Mouse (Mus musculus): Measurements from ENCODE around the gene 1700029H14Rik.

1700029H14Rik gene

DNA sequence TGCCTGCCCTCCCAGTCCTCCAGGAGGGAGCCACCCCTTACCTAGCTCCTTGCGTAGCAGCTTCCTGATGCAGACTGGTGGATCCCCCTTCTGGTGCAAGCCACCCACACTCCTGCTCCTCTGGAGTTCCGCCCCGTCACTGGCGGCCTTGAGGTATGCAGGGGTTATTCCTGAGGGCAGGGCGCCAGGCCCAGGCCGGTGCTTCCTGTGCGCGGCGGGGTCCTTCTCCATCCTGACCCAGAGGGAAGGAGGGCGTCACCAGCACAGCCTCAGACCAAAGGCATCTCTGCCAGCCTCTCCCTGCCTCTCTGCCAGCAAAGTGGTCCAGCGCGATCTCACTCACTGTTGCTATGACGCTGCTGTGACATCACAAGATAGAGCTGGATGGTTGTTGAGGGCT is at the start of gene 1700029H14Rik:
Gene 1700029H14Rik (minus strand): TSS at position 344 of the 400 bp plus-strand sequence.
- DNase-seq, result peak; percentile 46 to 67

DNA sequence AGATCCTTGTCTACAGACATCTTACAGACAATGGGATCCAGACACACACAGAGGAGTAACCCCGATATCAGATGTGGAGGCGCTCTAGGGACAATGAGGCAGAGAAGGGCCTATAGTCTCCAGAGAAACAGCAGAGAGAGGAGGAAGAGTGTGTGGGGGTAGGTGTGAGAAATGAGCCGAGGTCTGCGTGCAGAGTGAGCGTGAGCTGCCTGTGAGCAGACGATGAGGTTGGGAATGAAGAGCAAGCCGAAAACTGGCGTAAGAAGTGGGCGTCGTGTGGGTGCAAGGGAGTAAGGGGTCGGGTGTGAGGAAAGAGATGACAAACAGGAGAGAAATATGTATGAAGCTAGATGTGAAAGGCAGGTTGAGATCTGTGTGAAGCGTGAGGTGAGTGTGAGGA is 49.4 kb upstream of the 1700029H14Rik start:
- no peak for DNase-seq

DNA sequence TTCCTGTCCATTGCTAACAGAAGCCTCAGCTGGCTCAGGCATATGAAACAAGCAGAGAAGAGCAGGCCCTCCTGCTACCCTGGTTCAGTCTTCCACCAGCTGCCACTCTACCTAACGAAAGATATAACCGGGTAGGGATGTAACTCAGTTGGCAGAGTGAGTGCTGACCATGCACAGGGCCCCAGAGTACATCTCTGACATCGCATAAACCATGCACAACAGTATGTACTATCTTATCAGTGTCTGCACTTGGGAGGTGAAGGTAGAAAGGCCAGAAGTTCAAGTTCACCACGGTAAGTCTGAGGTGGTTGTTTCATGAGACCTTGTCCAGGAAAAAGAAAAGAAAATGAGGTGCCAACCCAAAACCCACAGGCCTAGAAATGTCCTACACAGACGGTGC is 47.7 kb upstream of the 1700029H14Rik start:
- no peak for DNase-seq

DNA sequence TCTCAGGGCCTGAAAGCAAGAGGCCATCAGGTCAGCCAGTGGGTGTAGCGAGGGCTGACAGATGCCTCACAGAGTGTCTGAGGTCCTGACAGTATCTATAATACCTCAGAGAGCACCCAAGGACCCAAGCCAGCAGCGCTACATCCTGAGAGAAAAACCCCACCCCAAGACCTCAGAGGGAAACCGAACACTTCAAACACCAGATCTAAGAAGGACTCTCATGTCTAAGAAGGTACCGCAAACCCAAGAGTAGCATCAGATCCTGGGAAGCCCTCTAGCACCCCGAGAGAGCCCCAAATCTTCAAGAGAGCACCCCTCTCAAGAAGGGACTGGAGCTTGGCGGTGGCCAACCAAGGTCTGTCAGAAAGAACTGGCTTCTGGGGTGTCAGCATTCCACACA is 46.7 kb upstream of the 1700029H14Rik start:
- no peak for DNase-seq

DNA sequence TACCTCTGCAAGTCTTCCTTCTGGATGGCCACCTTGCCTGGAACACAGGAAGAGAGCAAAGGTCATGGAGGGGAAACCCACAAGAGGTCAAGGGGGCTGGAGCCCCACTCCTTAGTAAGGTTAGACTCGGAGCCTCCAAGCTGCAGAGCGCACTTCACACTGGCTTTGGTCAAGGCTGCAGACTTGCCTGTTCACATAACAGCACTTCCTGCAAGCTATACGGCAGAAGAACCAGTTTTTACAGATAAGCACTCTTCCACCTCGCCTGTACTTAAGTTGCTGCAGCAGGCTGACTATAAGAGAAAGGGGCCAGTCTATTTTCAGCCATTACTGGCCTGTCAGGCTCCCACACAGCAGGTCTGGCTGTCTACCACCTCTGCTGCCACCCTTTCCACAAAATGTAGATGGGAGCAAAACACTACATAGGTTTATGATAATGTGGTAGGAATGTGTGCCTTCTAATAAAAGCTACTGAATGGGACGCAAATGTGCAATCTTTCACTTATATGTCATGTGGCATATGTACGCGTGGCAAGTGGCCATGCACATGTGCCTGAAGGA is 43.7 kb upstream of the 1700029H14Rik start:
- DNase-seq, result no peak

DNA sequence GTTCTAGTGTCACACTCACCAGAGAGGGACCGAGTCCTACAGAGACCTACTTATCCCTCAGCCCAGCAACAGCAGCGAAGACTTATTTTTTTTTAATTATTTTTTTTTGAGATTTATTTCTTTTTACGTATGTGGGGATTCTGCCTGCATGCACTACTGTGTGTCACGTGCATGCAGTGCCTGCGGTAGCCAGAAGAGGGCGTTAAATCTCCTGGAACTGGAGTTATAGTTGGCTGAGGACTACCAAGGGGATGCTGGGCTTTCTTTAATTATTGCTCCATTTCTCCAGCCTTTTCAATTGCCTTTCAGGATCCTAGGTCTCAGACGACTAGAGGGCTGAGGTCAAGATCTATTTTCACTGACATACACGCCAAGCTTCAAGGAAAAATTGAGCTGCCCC is 40.4 kb upstream of the 1700029H14Rik start:
- DNase-seq, result peak in 1 of 2 experiments; percentile 58

DNA sequence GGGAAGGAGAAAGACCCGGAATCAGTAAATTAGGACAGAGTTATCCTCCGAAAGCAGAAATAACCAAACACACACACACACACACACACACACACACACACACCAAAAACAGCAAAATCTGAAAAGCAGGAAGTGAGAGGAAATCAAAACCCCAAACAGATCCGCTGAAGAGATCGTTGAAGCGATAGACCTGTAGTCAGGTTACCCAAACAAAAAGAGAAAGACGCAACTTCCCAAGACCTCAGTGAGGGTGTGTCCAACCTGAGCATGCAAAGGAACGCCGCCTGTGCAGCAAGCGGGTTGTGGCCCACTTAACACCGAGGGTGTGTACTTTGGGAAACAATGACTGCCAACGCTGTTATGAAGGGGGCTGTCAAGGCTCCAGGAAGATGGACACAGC is 38.9 kb upstream of the 1700029H14Rik start:
- DNase-seq, result peak in 1 of 2 experiments; percentile 16

DNA sequence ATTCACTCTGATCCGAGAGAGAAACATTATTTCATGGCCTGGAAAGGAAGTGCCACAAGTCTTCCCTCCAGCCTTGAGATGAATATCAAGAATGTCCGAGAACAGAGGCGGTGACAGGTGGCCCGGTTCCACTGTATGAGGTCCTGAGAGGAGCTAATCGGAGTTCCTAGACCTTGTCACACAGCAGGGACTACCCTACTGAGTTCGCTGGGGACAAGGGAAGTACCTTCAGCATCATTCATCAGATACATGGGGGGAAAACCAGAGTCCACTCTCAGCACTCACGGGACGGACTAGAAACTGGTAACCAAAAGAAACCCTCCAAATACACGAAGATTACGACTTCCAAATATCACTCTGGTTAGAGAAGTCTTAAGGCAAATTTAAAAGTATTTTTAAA is 38.5 kb upstream of the 1700029H14Rik start:
- DNase-seq, result no peak

DNA sequence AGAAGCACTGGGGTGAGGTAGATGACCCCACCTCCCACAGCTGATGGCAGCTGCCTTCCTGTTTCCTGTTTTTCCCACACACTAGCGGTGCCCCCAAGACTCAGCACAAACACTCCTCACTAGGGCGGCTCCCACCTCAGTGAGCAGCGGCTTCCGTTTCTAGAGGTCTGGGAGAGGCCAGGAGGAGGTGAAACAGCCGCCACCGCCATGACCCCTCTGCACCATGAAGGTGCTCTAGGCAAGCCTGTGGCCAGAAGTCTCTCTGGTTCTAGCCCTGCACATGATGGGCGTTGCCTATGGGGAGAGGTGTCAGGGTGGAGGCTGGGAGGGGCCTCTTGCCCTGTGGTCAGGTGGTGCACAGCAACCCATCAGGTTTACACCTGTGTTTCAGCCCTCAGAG is 37.9 kb upstream of the 1700029H14Rik start:
- peak; percentile 48 to 53 for DNase-seq

DNA sequence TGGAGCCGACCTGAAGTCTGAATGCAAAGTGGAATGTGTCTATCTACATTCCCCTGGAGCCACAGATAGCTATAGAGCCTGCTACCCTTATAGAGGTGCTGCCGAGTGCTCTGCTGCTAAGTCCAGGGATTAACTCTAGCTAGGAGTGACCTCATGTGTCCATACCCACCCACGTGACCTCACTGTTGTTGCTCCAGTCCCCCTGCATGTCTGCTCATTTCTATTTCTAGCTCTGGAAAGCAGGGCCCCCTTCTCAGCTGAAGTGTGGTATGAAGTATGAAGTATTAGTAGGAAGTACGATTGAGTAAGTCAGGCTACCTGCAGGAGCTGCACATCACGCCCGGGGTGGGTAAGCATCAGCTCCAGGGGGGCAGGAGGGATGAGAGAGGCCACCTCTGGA is 35.5 kb upstream of the 1700029H14Rik start:
- DNase-seq, result no peak

DNA sequence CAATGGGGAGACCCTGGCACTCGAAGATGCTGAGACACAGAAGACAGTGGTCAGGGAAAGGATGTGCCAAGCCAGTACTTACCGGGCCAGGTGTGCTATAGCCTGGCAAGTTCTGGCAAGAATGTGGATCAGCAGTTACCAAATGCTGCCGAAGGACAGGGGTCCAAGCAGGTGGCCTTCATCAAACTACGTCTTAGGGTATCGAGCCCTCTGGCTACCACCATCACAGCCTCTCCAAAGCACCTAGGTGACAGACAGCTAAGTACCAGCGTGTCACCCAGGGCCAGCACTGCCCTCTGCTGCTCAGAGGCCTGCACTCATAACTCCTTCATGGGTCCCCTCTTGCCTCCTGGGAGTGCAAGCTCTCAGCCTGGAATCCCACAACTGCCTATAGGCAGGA is 33.6 kb upstream of the 1700029H14Rik start:
- DNase-seq, result peak in 1 of 2 experiments; percentile 46

DNA sequence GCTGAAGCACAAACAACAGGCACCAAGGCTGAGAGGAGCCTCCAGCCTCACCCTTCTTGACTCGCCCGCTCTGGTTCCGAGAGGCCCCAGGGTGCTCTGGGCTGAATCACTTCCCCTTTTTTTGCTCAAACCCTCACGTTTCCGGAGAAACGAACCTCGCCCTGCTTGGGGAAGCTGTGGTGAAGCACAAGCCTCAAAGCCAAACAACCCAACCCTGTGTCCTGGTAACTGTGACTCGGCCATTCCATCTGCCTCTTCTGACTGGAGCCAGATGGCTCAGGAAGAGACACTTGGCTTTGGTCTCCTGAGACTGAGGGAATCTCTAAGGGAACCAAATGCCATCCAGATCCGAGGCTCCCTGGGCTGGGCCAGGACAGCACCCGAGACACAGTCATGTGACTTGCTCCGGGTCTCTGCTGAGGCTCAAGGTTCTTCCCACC is 32.6 kb upstream of the 1700029H14Rik start:
- peak; percentile 15 to 17 for DNase-seq

DNA sequence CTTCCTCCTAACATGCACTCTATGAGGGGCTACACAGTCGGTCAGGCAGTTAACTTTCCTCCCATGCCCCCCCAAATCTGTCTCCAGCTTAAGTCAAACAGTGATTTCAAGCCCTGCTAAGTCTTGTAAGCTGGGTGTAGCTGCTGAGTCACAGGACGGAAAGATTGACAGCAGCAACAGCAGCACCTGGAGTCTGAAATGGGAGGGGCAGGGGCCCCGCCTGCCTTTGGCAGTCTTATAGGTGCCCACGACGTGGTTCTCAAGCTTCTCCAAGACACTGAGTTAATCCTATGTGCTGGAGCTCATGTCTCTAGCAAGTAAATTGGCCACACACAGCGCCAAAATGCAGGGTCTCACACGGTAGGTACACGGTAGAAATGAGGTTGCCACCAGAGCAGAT is 31.1 kb upstream of the 1700029H14Rik start:
- DNase-seq, result no peak

DNA sequence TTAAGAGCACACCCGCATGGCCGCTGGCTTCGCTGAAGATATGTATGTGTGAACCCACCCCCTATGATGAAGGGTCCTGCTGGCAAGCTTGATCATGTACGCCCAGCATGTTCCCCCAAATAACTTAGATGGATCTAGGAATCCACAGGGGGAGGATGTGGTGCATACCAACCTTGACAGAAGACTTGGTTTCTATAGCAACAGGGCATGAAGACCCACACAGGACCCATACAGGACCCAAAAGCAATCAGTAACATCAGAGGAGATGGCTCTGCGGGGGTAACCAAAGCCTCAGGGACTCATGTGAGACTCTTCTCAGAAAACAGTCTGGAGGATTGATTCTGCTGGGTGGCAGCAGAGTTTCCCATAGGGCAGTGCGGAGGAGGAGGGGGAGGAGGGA is 29.0 kb upstream of the 1700029H14Rik start:
- no peak for DNase-seq

DNA sequence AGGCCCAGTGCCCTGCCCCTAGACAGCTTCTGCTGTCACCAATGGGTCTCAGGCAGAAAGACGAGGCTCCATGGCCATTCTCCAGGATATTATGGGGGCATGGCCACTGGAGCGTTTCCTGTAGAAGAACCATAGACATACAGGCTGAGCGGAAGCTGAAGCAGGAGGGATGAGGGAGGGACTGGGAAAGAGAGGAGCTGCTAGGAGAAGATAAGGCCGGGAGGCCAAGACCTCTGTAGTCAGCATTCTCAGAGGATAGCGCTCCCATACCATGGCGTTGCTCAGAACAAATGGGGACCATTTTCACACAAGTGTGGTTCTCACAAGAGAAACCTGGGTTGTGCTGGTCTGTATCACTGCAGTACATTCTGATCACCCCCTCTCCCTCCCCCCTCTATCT is 26.8 kb upstream of the 1700029H14Rik start:
- no peak for DNase-seq

DNA sequence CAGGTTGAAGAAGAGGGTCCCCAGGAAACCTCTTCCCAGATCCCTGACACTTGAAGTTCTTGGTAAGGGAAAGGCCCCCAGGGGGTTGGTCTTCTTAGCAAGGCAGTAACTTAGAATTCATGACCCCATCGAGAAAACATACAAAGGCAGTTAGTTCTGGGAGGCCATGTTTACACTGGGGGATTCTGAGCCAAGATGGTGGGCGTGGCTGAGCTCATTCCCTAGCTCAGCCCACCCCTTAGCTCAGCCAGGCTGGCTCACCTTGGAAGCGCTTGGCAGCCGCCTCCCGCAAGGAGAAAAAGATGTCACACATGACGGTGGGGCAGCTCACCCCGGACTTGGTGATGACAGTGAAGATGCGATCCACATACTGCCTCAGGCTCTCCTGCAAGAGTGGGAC is 22.4 kb upstream of the 1700029H14Rik start:
- DNase-seq, result no peak

DNA sequence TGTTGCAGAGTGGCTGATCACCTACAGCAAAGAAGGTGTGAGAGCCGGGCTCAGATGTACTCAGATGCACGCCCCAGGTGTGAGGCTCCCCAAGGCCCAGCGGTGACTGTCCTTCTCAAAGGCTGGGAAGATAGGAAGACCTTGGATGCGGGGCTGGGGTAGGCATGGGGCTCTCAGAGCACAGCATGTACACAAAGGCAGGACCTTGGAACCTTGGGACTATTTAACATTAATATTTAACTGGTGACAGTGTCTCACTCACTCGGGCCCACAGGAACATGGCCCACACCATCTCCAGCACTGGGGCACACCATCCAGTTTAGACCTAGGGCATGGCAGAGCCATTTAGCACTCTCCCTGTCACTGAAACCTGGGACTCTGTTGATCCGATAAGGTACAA is 15.6 kb upstream of the 1700029H14Rik start:
- DNase-seq, result peak; percentile 40 to 44

DNA sequence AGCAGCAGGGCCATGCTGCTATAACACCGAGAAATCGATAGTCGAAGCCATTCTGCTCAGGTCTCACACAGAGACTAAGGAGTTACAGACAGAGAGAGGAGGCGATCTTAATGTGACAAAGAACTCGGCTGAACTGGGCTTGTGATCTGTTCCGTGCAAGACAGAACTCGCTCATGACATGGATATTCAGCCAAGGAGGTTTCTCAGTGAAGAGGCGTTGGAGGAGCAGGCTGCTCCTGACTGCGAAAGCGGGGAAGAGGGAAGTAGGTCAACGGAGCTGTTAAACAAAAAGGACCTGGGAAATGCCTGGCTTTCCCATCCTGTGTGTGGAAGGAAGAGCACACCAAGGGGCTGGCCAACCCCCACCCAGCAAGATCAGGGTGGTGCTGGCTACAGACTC is 9.7 kb upstream of the 1700029H14Rik start:
- no peak for DNase-seq

DNA sequence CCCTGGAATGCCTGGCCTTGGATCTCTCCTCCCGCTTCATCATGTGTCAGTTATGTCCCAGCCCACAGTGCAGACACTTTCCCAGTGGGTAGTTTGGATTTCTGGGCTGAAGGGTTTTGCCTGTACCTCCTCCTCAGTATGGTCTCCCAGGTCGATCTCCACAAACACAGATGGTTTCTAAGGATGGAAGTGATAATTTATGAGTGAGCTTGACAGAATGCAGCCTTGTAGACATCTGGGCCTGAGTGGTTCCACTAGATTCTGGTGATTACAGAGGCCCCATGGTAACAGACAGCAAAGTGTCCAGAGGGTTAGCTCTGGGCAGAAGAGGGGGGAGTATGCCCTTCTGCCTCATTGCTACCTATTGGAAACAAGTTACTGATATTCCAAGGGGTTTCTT is 4.7 kb downstream of the 1700029H14Rik start:
- no peak for DNase-seq

DNA sequence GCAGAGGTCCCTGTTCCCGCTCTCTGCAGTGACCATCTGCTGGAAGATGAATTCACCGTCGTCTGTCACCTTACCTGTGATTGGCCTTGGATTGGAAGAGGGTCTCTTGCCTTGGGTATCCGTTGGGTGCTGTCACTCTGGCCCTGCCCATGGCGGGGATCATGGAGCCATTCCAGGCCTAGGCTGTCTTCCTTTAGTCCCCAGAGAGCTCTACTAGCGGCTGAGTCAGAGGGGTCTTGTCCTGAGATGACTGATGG is 10.8 kb downstream of the 1700029H14Rik start:
- no peak for DNase-seq

DNA sequence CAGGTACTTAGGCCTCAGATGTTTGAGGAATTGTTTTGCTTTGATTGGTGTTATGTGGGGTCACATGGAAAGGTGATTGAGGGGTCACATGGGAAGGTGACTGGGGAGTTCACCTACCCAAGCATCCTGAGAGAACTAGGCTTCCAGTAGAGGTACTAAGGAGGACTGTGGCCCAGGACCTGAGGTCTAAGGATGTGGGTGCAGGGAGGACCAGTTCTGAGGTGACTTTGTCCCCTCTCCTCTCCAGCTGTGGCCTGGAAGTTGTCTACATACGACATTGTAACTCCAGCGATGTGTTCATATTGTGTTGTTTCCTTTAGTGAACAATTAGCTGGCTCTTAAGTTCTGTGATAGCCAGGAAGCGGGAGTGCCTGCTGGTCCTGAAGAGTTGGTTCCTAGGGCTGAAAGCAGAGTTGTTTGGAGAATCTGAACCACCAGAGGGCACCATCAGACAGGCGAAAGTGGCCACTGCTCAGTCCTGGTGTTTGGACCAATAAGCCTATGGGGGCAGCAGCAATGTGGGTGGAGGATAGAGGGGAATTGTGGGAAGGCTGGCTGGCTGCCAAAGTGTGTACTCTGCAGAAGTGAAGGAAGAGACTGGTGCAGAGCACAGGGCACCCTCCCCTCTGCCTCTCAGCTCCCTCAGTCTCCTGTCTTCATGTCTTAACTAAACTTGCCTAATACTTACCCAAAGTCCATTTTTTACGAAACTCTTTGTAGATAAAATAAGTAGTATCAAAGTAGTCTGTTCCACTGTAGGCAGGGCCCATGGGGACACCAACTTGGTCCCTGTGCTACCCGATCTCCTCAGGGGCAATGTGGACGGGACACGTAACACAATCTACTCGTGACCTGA is 11.3 kb downstream of the 1700029H14Rik start:
- DNase-seq, result peak; percentile 92 to 95

DNA sequence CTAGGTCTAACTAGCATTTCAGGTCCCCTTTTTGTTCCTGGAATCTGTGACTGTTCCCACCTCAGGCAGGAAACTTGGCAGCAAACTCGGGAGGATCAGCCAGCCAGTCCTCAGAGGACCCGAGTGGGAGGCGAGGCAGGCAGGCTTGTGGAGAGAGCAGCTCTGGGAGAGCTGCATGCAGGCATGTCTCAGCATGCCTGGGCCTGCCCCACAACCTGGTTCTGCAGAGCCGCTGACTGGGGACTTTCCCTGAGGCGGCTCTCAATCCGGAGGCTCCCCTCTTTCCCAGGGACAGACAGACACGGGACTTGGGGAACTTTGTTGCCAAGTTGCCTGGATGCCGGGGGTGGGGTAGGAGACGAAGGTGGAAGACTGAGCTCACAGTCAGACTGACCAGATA is 13.4 kb downstream of the 1700029H14Rik start:
- peak; percentile 49 to 75 for DNase-seq

DNA sequence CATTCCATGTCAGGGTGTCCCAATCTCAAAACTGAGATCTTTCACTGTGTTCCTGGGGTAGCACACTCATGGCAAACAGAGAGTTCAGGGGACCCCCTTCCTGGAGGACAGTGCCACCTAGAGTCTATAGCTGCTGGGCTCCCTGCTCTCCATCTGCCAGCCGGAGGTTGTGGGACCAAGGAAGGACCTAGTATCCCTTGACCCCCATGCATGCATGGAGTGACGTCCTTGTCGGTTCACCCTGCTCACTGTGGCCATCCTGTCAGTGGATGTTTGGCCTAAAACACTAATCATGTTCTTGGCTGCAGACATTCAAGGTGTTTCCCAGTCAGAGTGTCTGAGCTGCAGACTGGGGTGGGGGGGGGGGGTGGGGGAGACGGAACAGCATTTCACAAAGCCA is 14.0 kb downstream of the 1700029H14Rik start:
- DNase-seq, result peak; percentile 63 to 73

DNA sequence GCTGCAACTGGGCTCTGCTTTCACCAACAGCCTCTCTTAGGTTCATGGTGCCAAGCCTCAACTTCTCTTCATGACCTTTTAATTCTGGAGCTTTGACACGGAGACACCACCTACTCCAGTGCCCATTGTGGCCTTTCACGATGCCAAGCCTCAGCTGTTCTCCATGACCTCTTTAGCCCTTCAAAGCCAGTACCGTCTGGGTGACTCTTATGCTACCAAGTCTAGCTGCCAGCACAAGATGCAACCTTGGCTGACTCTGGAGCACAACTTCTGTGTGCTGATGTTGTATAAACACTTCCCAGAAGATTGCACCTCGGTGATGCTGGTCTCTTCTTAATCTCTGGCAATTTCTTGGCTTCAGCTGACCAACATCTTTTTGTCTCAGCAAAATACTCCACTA is 15.8 kb downstream of the 1700029H14Rik start:
- no peak for DNase-seq

DNA sequence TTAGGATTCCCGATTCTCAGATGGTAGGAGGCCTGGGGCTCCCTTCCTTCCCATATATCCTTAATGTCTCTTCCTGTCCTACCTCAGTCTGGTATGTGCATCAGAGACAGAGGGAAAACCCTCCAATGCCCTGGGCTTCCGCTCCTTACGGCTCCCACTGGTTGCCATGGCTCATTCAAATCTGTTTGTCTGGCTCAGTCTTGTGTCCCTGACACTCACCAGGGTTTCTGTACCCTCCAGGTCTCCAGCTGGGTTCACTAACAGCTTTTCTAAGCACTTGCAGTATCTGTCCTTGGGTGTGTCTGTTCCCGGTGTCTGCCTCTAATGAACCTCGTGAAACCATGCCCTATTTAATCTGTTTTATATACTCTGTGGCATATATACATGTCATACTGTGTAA is 20.7 kb downstream of the 1700029H14Rik start:
- no peak for DNase-seq
